Mouse (Mus musculus) ES-E14 (cell line): ENCODE measurements around the gene Znrf2. TPM values are rescaled to one million over a fixed set of nuclear protein-coding genes. Genes with fewer than 3 reads are reported as not detected.

ENCODE experiments used
- DNase-seq: peaks from one replicate; pipeline ENCODE4 v3.0.0-alpha.2; 2013; ENCODE audit warnings: low read depth, low spot score
- H3K27ac ChIP-seq: 2 replicates; pipeline ENCODE4 v1.5.1; 2012; ENCODE audit warnings: low read depth, mild to moderate bottlenecking, low read length, moderate library complexity, mixed read lengths; ENCODE audit not compliant: poor library complexity, insufficient read depth, severe bottlenecking
- H3K36me3 ChIP-seq: 2 replicates; pipeline ENCODE4 v1.6.1; 2012; ENCODE audit warnings: mild to moderate bottlenecking, low read length, moderate library complexity, mixed read lengths; ENCODE audit not compliant: control insufficient read depth, poor library complexity, insufficient read depth, severe bottlenecking
- H3K4me1 ChIP-seq, 2 experiments: fragments of 150-350 bp in 1 of 2; sonication (generic) in 1 of 2; 2 replicates each; pipeline ENCODE4 v1.6.1; 2012; ENCODE audit warnings: low read length in 2 of 2, mild to moderate bottlenecking in 1 of 2, mixed read lengths in 1 of 2; ENCODE audit not compliant: control insufficient read depth in 2 of 2, insufficient read depth in 2 of 2, poor library complexity in 1 of 2
- H3K4me3 ChIP-seq, 2 experiments: fragments of 150-350 bp in 1 of 2; sonication (generic) in 1 of 2; 2 replicates each; pipeline ENCODE4 v1.5.1; 2012; ENCODE audit warnings: low read length in 2 of 2, low read depth in 1 of 2, mild to moderate bottlenecking in 1 of 2, mixed read lengths in 1 of 2; ENCODE audit not compliant: insufficient read depth in 1 of 2, poor library complexity in 1 of 2, severe bottlenecking in 1 of 2
- H3K9ac ChIP-seq: 2 replicates; pipeline ENCODE4 v1.6.1; 2012; ENCODE audit warnings: low read depth, mild to moderate bottlenecking, low read length, mixed read lengths; ENCODE audit not compliant: poor library complexity, insufficient read depth, severe bottlenecking
- H3K9me3 ChIP-seq: fragments of 150-350 bp; sonication (generic); 2 replicates; pipeline ENCODE4 v1.6.1; 2012; ENCODE audit warnings: low read depth, mild to moderate bottlenecking, low read length; ENCODE audit not compliant: control insufficient read depth, insufficient read depth
- CHD2 ChIP-seq: IDR thresholded peaks from 2 replicates; pipeline ENCODE4 v1.6.1; 2014; ENCODE audit warnings: mild to moderate bottlenecking, low read depth, low read length, inconsistent platforms
- HCFC1 ChIP-seq: IDR thresholded peaks from 2 replicates; pipeline ENCODE4 v1.6.1; 2012; ENCODE audit warnings: low read length, inconsistent platforms, borderline replicate concordance; ENCODE audit not compliant: insufficient read depth
- MAFK ChIP-seq: IDR thresholded peaks from 2 replicates; pipeline ENCODE4 v1.6.1; 2014; ENCODE audit warnings: mild to moderate bottlenecking, low read depth, low read length, inconsistent platforms; ENCODE audit not compliant: insufficient read depth
- ZC3H11A ChIP-seq: IDR thresholded peaks from 2 replicates; pipeline ENCODE4 v1.6.1; 2012; ENCODE audit warnings: low read depth, mild to moderate bottlenecking, inconsistent platforms, low read length, borderline replicate concordance
- ZNF384 ChIP-seq: IDR thresholded peaks from 2 replicates; pipeline ENCODE4 v1.6.1; 2012; ENCODE audit warnings: low read depth, low read length, inconsistent platforms
- in situ Hi-C, 2 experiments: fragments of 600-800 bp; cut with MboI; formaldehyde crosslinking; loops; one replicate each; pipeline ENCODE4 v1.15.1; 2025; ENCODE audit warnings: low sequenced_read_pairs in 2 of 2, inconsistent platforms in 1 of 2; ENCODE audit not compliant: unreplicated experiment in 2 of 2
- total RNA-seq: library from RNA; depleted of rRNA; stranded (reverse); fragments of 300-350 nt; gene quantifications from 2 replicates; pipeline ENCODE4 v1.2.3, GENCODE M21; 2012

The Znrf2 gene
- total RNA-seq, 1 experiment: 35.0 TPM

DNA sequence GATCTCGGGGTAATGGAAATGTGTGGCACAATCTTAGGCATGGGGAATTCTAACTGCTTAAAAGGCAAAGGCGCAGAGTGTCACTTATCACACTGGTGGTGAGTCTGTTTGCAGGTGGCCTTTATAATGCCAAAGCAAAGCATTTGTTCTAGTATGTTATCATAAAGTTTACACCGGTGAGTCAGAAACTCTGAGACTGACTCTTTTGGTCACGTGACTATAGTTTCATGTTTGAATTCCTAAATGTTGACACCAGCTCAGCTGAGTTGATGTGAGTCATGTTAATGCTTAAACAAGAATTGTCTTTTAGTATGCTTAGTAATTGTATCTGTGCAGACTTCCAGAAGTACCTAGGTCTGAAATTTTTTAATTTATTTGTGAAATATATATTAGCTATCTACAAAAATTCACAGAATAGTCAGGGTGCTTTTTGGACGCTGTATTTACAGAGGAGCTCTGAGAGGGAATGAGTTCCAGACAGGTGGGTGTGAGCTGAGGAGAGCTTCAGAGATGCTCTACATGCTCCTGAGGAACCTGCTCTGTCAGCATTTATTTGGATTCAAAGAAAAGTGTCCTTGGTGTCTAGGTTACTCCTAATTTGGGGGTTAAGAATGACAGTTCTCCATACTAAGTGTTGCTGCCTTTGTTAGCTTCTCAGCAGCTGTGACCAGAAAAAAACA, 50.2 kb downstream of the Znrf2 start:
- no peaks in the 10 kb centered on the region; the same call in none of the 2 replicates for H3K36me3 ChIP-seq
- no peak for DNase-seq
- H3K27ac ChIP-seq: no peak overlapping the region; the same call in 1 of the 2 replicates
- no peaks in the 10 kb centered on the region for H3K9me3 ChIP-seq
- H3K4me3 ChIP-seq: no peak overlapping the region
- no peak overlapping the region for H3K9ac ChIP-seq
- peaks cover 4 to 11% of the 10 kb centered on the region in 2 experiments; a peak in 3 of 4 replicates for H3K4me1 ChIP-seq
- TF ChIP-seq MAFK: peak; percentile 83
- TF ChIP-seq CHD2: no peak
- in situ Hi-C loops: no loop called here

DNA sequence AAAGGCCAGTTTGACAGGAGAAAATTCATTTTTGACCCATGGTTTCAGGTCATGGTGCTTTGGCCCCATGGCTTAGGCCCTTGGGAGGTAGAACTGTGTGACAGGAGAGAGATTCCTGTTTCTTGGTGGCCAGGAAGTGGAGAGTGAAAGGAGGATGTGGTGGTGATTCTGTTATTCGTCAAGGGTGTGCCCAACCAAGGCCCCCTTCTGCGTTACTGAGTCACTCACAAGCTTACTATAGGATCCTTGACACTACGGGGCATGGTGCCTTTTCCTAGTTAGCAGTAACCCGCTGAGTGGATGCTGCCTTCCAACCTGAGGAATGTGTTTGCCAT, 50.7 kb downstream of the Znrf2 start:
- TF ChIP-seq HCFC1 (no peak), CHD2 (no peak), MAFK (no peak), ZNF384 (no peak), ZC3H11A (no peak)
- Histone ChIP-seq H3K27ac (no peak overlapping the region; the same call in 1 of the 2 replicates), H3K9me3 (no peaks in the 10 kb centered on the region), H3K36me3 (no peaks in the 10 kb centered on the region; the same call in none of the 2 replicates), H3K9ac (no peak overlapping the region), H3K4me3 (no peak overlapping the region), H3K4me1 (peaks cover 4 to 11% of the 10 kb centered on the region in 2 experiments; a peak in 3 of 4 replicates)
- no peak for DNase-seq
- in situ Hi-C loops: no loop called here

GRCm38 (mm10) chr6:54873029-54873428, 56.3 kb downstream of the Znrf2 start:
- TF ChIP-seq ZNF384: no peak
- TF ChIP-seq HCFC1: no peak
- no peak for TF ChIP-seq MAFK
- no peak for TF ChIP-seq ZC3H11A
- Histone ChIP-seq H3K36me3 (no peaks in the 10 kb centered on the region), H3K4me1 (peaks cover 0 to 12% of the 10 kb centered on the region in 2 experiments; a peak in 2 of 4 replicates), H3K4me3 (no peak overlapping the region), H3K9me3 (no peaks in the 10 kb centered on the region), H3K27ac (no peak overlapping the region), H3K9ac (no peak overlapping the region)
- in situ Hi-C loops: no loop called here
- DNase-seq: no peak

- DNase-seq: no peak
- no peak overlapping the region for H3K27ac ChIP-seq
- H3K4me1 ChIP-seq: 0 out of 4 replicates have a peak, but pooled peaks cover 0 to 2% of the 10 kb centered on the region in 2 experiments
- TF ChIP-seq ZC3H11A (no peak), CHD2 (no peak), HCFC1 (no peak), ZNF384 (no peak), MAFK (no peak)
- no peaks in the 10 kb centered on the region for H3K9me3 ChIP-seq
- in situ Hi-C loops: no loop called here
- peaks cover 2% of the 10 kb centered on the region for H3K36me3 ChIP-seq
- no peak overlapping the region for H3K9ac ChIP-seq
- no peak overlapping the region for H3K4me3 ChIP-seq
Observed at GRCm38 (mm10) chr6:54876782-54877181, 60.1 kb downstream of the Znrf2 start.
